Mouse (Mus musculus) hindbrain, embryonic 12.5 days (tissue): Measurements from ENCODE around the gene Bcl2l15. TPM values are rescaled to one million over a fixed set of nuclear protein-coding genes. Genes with fewer than 3 reads are reported as not detected.
A peak's percentile ranks its signal among the peaks of the same experiment; 100 is the strongest.
"Not testable (repeated sequence)": the region's sequence is repeated elsewhere in the genome, so short reads cannot be mapped to it uniquely, and the experiment has no call there.

Experiments
- ATAC-seq: fragments of 200-750 bp; cut with Nextera tagmentation; 2 replicates; pipeline ENCODE4 v1.8.0; 2017; ENCODE audit warnings: moderate TSS enrichment; ENCODE audit not compliant: low FRiP score
- H3K27ac ChIP-seq: fragments of 300-500 bp; sonication (generic); 2 replicates; pipeline ENCODE4 v1.5.1; 2016; ENCODE audit warnings: mild to moderate bottlenecking
- H3K27me3 ChIP-seq: fragments of 300-500 bp; sonication (generic); 2 replicates; pipeline ENCODE4 v1.6.1; 2016; ENCODE audit warnings: mild to moderate bottlenecking
- H3K36me3 ChIP-seq: fragments of 300-500 bp; sonication (generic); 2 replicates; pipeline ENCODE4 v1.6.1; 2016; ENCODE audit warnings: mild to moderate bottlenecking
- H3K4me1 ChIP-seq: fragments of 300-500 bp; sonication (generic); 2 replicates; pipeline ENCODE4 v1.6.1; 2016
- H3K4me2 ChIP-seq: fragments of 300-500 bp; sonication (generic); replicated peaks from 2 replicates; pipeline ENCODE4 v1.6.1; 2016; ENCODE audit warnings: mild to moderate bottlenecking
- H3K4me3 ChIP-seq: fragments of 300-500 bp; sonication (generic); 2 replicates; pipeline ENCODE4 v1.5.1; 2016; ENCODE audit warnings: mild to moderate bottlenecking
- H3K9ac ChIP-seq: fragments of 300-500 bp; sonication (generic); 2 replicates; pipeline ENCODE4 v1.6.1; 2016; ENCODE audit warnings: mild to moderate bottlenecking, moderate library complexity
- H3K9me3 ChIP-seq: fragments of 300-500 bp; sonication (generic); replicated peaks from 2 replicates; pipeline ENCODE4 v1.6.1; 2016; ENCODE audit warnings: mild to moderate bottlenecking
- WGBS: fragments of 180-500 bp; shearing (Covaris S2); methylation state at CpG from one replicate; pipeline ENCODE4 v1.1.7; 2016; 5-methylcytosine and 5-hydroxymethylcytosine counted together
- polyA plus RNA-seq: library from polyadenylated mRNA; unstranded; fragments of >200 nt; fragmentation: Nextera tagmentation; extraction: Ambion mirVana; gene quantifications from 2 replicates; pipeline ENCODE4 v1.2.1, GENCODE M21; 2016

The Bcl2l15 gene
- 0.52 TPM in 1 of 2 replicates, not detected in the other for polyA plus RNA-seq

GRCm38 (mm10) chr3:103832426-103832825 is at the start of gene Bcl2l15:
Gene Bcl2l15 (plus strand): TSS chr3:103832601.
- Histone ChIP-seq H3K4me2 (no peak within 1 kb of the TSS), H3K4me1 (no peaks in the 10 kb centered on the region), H3K27ac (no peak within 1 kb of the TSS), H3K4me3 (no peak within 1 kb of the TSS), H3K36me3 (no peaks in the 10 kb centered on the region), H3K9ac (no peak within 1 kb of the TSS), H3K9me3 (no peaks in the 10 kb centered on the region), H3K27me3 (no peaks in the 10 kb centered on the region)
- no peak for ATAC-seq

DNA sequence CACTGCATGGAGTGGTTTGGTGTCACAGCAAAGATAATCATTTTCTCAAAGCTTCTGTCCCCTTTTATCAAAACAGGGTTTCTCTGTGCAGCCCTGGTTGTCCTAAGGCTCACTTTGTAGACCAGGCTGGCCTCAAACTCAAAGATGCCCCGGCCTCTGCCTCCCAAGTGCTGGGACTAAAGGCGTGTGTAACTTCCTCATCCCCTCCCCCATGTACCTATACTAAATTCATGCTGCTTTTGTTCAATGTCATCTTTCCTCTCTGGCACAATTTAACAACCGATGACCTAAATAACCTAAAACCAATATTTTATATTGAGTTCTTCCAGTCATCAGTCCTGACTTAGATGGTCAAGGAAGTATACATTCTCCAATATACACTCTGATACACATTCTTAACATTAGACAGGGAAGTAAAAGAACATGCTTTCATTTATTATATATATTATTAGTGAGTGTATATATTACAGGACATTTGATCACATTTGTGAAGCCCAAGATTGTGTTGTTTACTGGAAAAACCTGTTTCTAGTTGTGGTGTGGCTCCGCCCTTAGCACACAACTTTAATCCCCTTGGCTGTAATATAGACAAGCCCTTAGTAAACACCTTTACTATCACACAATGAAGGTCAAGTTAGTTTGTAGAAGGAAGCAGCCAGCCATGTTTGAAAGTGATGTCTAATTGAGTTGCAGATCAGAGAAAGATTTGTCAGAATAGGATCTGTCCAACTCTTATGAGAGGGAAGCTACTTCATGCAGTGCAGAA is 49.4 kb upstream of the Bcl2l15 start:
- no peak for ATAC-seq
- Histone ChIP-seq H3K4me3 (no peak overlapping the region), H3K27ac (no peak overlapping the region), H3K4me1 (no peaks in the 10 kb centered on the region), H3K27me3 (no peaks in the 10 kb centered on the region), H3K9ac (no peak overlapping the region), H3K36me3 (peaks cover under 1% of the 10 kb centered on the region; the same call in 1 of the 2 replicates), H3K4me2 (no peak overlapping the region), H3K9me3 (no peaks in the 10 kb centered on the region)
- WGBS, result 90% methylated on average over 4 of the region's 4 CpGs

DNA sequence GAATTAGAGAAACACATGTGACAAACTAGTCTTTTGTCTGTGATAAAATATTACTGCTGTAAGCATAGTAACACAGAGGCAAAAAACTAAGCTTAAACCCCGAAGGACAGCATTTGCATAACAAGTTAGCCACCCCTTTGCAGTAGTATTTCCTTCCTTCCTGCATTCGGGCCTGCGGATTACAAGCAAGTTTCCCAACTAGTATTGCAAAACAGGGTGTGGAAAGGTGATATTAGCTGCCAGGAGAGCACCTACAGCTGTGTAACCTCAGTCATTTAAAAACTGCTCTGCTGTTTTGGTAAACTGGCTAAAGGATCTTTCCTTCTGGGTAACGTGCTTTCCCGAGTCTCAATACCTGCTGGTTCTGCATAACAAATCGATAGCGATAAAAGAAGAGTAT is 45.2 kb upstream of the Bcl2l15 start:
- Histone ChIP-seq H3K4me3 (no peak overlapping the region), H3K27me3 (no peaks in the 10 kb centered on the region), H3K27ac (no peak overlapping the region), H3K36me3 (no peaks in the 10 kb centered on the region), H3K9me3 (no peaks in the 10 kb centered on the region), H3K4me2 (no peak overlapping the region), H3K4me1 (peaks cover 18% of the 10 kb centered on the region), H3K9ac (no peak overlapping the region)
- WGBS, result 68% methylated on average over 7 of the region's 7 CpGs
- no peak for ATAC-seq

DNA sequence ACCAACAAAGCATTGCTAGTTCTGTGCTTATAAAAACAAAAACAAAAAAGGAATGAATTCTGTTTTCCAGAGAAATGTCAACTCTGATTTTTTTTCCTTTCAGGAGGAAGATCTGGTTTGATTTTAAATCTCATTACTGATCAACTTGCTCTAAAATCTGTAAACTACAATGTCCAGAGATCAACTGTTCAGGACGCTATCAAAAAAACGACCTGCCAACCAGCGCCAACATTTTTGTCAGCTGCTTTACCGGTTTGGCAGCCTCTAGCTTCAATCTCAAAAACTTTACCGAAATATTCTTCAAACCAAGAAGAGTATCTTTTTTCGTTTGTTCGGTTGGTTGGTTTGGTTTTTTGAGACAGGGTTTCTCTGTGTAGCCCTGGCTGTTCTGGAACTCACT is 43.3 kb upstream of the Bcl2l15 start:
- H3K9ac ChIP-seq, result no peak overlapping the region
- no peak overlapping the region for H3K27ac ChIP-seq
- H3K36me3 ChIP-seq, result no peaks in the 10 kb centered on the region

GRCm38 (mm10) chr3:103789891-103790345 is 42.5 kb upstream of the Bcl2l15 start:
- no peaks in the 10 kb centered on the region for H3K9me3 ChIP-seq
- no peak overlapping the region; the same call in 1 of the 2 replicates for H3K27ac ChIP-seq
- H3K4me3 ChIP-seq, result peak overlapping the region; percentile 96
- WGBS, result 3% methylated on average over 14 of the region's 14 CpGs
- H3K4me2 ChIP-seq, result peak overlapping the region; percentile 80
- peaks cover 18% of the 10 kb centered on the region for H3K4me1 ChIP-seq
- H3K36me3 ChIP-seq, result no peaks in the 10 kb centered on the region
- ATAC-seq, result no peak
- peak overlapping the region; percentile 97 for H3K9ac ChIP-seq
- H3K27me3 ChIP-seq, result peaks cover 2% of the 10 kb centered on the region; the same call in 1 of the 2 replicates

More for the DNA sequence above, 43.3 kb upstream of the Bcl2l15 start:
- peaks cover 2% of the 10 kb centered on the region; the same call in 1 of the 2 replicates for H3K27me3 ChIP-seq
- no peak overlapping the region for H3K4me3 ChIP-seq
- ATAC-seq, result no peak
- WGBS, result 84% methylated on average over 7 of the region's 7 CpGs
- H3K4me1 ChIP-seq, result peaks cover 18% of the 10 kb centered on the region
- no peaks in the 10 kb centered on the region for H3K9me3 ChIP-seq
- H3K4me2 ChIP-seq, result peak overlapping the region; percentile 80

- Histone ChIP-seq H3K4me3 (peak overlapping the region; percentile 96), H3K4me2 (peak overlapping the region; percentile 80), H3K4me1 (peaks cover 18% of the 10 kb centered on the region), H3K9ac (peak overlapping the region; percentile 97), H3K36me3 (no peaks in the 10 kb centered on the region), H3K9me3 (no peaks in the 10 kb centered on the region), H3K27ac (peak overlapping the region; percentile 93), H3K27me3 (peaks cover 2% of the 10 kb centered on the region; the same call in 1 of the 2 replicates)
- WGBS, result under 1% methylated on average over 52 of the region's 61 CpGs
- ATAC-seq, result peak; percentile 86
These were observed 41.9 kb upstream of the Bcl2l15 start for GRCm38 (mm10) chr3:103790346-103791145.

- Histone ChIP-seq H3K27ac (peak within 1 kb of the TSS; percentile 93), H3K36me3 (no peaks in the 10 kb centered on the region), H3K27me3 (peaks cover 2% of the 10 kb centered on the region; the same call in 1 of the 2 replicates), H3K4me3 (peak within 1 kb of the TSS; percentile 96), H3K4me1 (peaks cover 18% of the 10 kb centered on the region), H3K9ac (peak within 1 kb of the TSS; percentile 97), H3K9me3 (no peaks in the 10 kb centered on the region), H3K4me2 (peak within 1 kb of the TSS; percentile 80)
- WGBS, result 10% methylated on average over 49 of the region's 49 CpGs
- peak; percentile 97 for ATAC-seq
These were observed 40.9 kb upstream of the Bcl2l15 start, which contains the start of gene Hipk1 for GRCm38 (mm10) chr3:103791230-103792110. Gene Hipk1 (minus strand): TSS chr3:103791563.

DNA sequence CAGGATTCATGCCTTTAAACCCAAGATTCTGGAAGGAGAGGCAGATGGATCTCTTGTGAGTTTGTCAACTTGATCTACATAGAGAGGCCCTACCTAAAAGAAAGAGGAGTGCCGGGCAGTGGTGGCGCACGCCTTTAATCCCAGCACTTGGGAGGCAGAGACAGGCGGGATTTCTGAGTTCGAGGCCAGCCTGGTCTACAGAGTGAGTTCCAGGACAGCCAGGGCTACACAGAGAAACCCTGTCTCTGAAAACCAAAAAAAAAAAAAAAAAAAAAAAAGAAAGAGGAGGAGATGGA is 40.3 kb upstream of the Bcl2l15 start:
- 0 out of 2 replicates have a peak overlapping the region, but pooled peaks have one; percentile 97 for H3K9ac ChIP-seq
- not testable (repeated sequence) for H3K36me3 ChIP-seq, H3K27ac ChIP-seq, ATAC-seq, H3K4me3 ChIP-seq, H3K27me3 ChIP-seq, H3K9me3 ChIP-seq
- H3K4me1 ChIP-seq, result peaks cover 18% of the 10 kb centered on the region
- 80% methylated on average over 5 of the region's 5 CpGs for WGBS
- peak overlapping the region; percentile 80; the same call in 1 of the 2 replicates for H3K4me2 ChIP-seq

DNA sequence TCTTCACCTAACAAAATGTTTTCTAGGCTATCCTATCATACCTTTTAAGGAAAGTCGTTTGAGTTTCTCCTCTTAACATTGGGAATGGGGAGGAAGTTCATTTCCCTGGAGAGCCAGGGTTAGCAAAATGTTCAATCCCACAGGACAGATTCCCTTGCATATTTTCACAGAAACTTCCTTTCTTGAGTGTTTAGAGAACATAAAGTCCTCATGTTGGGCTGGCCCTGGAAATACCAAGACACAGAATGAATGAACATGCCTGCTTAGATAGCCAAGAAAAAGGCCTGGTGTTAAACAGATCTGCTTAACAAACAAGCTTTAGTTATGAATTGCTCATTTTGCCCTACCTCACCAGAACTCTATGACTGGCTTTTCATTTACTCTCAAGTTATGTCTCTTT is 39.8 kb upstream of the Bcl2l15 start:
- WGBS, result 75% methylated on average over 1 of the region's 1 CpGs
- no peak overlapping the region for H3K27ac ChIP-seq

DNA sequence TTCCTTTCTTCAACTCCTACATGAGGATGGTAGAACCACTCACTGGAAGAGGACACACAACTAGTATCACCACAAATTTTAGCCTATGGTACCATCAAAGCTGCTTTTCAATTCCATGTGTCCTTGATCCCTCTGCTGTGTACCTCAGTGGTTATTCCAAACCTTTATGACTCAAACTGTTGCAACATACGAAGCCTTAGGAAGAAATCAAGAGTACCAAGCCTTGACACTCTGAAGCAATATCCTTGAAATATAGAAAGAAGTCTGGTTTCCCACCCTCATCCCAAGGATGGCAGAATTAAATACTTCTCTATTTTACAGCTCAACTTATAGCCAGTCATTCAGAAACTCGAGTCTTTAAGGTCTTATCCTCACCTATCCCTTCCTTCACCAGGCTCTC is 36.0 kb upstream of the Bcl2l15 start:
- peaks cover 4% of the 10 kb centered on the region; the same call in 1 of the 2 replicates for H3K4me1 ChIP-seq
- 68% methylated on average over 2 of the region's 2 CpGs for WGBS

More for the DNA sequence above, 39.8 kb upstream of the Bcl2l15 start:
- Histone ChIP-seq H3K27me3 (peaks cover 2% of the 10 kb centered on the region; the same call in 1 of the 2 replicates), H3K4me1 (peaks cover 18% of the 10 kb centered on the region), H3K9ac (no peak overlapping the region), H3K4me2 (no peak overlapping the region), H3K4me3 (no peak overlapping the region), H3K9me3 (no peaks in the 10 kb centered on the region), H3K36me3 (no peaks in the 10 kb centered on the region)
- no peak for ATAC-seq

GRCm38 (mm10) chr3:103799507-103799906 is 32.9 kb upstream of the Bcl2l15 start:
- Histone ChIP-seq H3K9ac (no peak overlapping the region), H3K9me3 (no peaks in the 10 kb centered on the region), H3K4me2 (no peak overlapping the region), H3K27me3 (no peaks in the 10 kb centered on the region), H3K4me1 (no peaks in the 10 kb centered on the region), H3K27ac (no peak overlapping the region), H3K36me3 (peaks cover 25% of the 10 kb centered on the region), H3K4me3 (no peak overlapping the region)
- 78% methylated on average over 2 of the region's 2 CpGs for WGBS
- no peak for ATAC-seq

More for the DNA sequence above, 36.0 kb upstream of the Bcl2l15 start:
- no peak overlapping the region for H3K4me2 ChIP-seq
- no peak overlapping the region for H3K27ac ChIP-seq
- no peak overlapping the region for H3K9ac ChIP-seq
- H3K36me3 ChIP-seq, result no peaks in the 10 kb centered on the region
- no peaks in the 10 kb centered on the region for H3K9me3 ChIP-seq
- ATAC-seq, result no peak
- H3K4me3 ChIP-seq, result no peak overlapping the region
- H3K27me3 ChIP-seq, result peaks cover 2% of the 10 kb centered on the region; the same call in 1 of the 2 replicates
